Mouse (Mus musculus): ENCODE measurements around the gene Gm49510. TPM values are rescaled to one million over a fixed set of nuclear protein-coding genes. Genes with fewer than 3 reads are reported as not detected.

Gm49510 gene
- polyA plus RNA-seq, 1 experiment: 0.12 TPM

- no peak for TF ChIP-seq CTCF (IDR thresholded peaks at IDR 0.05; ENCODE audit: extremely low read depth, insufficient read depth, insufficient read length, insufficient replicate concordance)
- no peak for TF ChIP-seq POLR2A (IDR thresholded peaks at IDR 0.05; ENCODE audit: low read depth, low read length)
- WGBS: 1% methylated on average over 24 of the region's 24 CpGs
Observed at GRCm38 (mm10) chr15:78947657-78948056, 48.2 kb downstream of the Gm49510 start, which contains the start of gene Triobp. Gene Triobp (plus strand): TSS chr15:78947724.

GRCm38 (mm10) chr15:78948152-78948725, 48.8 kb downstream of the Gm49510 start:
- Histone ChIP-seq H3K4me3 (ENCODE audit: extremely low read depth, insufficient read depth, insufficient read length) (no peak overlapping the region), H3K36me3 (ENCODE audit: control insufficient read depth, insufficient read depth, low read length) (no peaks in the 10 kb centered on the region)
- 6% methylated on average over 11 of the region's 11 CpGs for WGBS

More at GRCm38 (mm10) chr15:78947657-78948056, 48.2 kb downstream of the Gm49510 start, which contains the start of gene Triobp:
- H3K36me3 ChIP-seq (ENCODE audit: control insufficient read depth, insufficient read depth, low read length): no peaks in the 10 kb centered on the region
- H3K4me3 ChIP-seq (ENCODE audit: extremely low read depth, insufficient read depth, insufficient read length): peak within 1 kb of the TSS; percentile 14; the same call in 1 of the 2 replicates
- H3K4me1 ChIP-seq (ENCODE audit: control insufficient read depth, insufficient read depth, insufficient read length): peaks cover 2% of the 10 kb centered on the region; the same call in 1 of the 2 replicates
- no peak within 1 kb of the TSS for H3K27ac ChIP-seq (ENCODE audit: insufficient read depth, low read length)
- H3K27me3 ChIP-seq (ENCODE audit: control insufficient read depth, insufficient read depth, low read length): no peaks in the 10 kb centered on the region
- DNase-seq (ENCODE audit: low read depth in 1 of 2, low spot score in 2 of 2): peak in 1 of 2 experiments; percentile 46

GRCm38 (mm10) chr15:78948883-78949282, 49.4 kb downstream of the Gm49510 start:
- H3K27ac ChIP-seq (ENCODE audit: insufficient read depth, low read length): no peak overlapping the region
- DNase-seq (ENCODE audit: low read depth in 1 of 2, low spot score in 2 of 2): no peak
- 95% methylated on average over 3 of the region's 3 CpGs for WGBS
- peaks cover 2% of the 10 kb centered on the region; the same call in 1 of the 2 replicates for H3K4me1 ChIP-seq (ENCODE audit: control insufficient read depth, insufficient read depth, insufficient read length)
- H3K27me3 ChIP-seq (ENCODE audit: control insufficient read depth, insufficient read depth, low read length): no peaks in the 10 kb centered on the region
- TF ChIP-seq POLR2A (IDR thresholded peaks at IDR 0.05; ENCODE audit: low read depth, low read length) (no peak), CTCF (IDR thresholded peaks at IDR 0.05; ENCODE audit: extremely low read depth, insufficient read depth, insufficient read length, insufficient replicate concordance) (no peak)
- no peak overlapping the region for H3K4me3 ChIP-seq (ENCODE audit: extremely low read depth, insufficient read depth, insufficient read length)
- no peaks in the 10 kb centered on the region for H3K36me3 ChIP-seq (ENCODE audit: control insufficient read depth, insufficient read depth, low read length)

More at GRCm38 (mm10) chr15:78948152-78948725, 48.8 kb downstream of the Gm49510 start:
- no peak for DNase-seq (ENCODE audit: low read depth in 1 of 2, low spot score in 2 of 2)
- TF ChIP-seq POLR2A (IDR thresholded peaks at IDR 0.05; ENCODE audit: low read depth, low read length) (no peak), CTCF (IDR thresholded peaks at IDR 0.05; ENCODE audit: extremely low read depth, insufficient read depth, insufficient read length, insufficient replicate concordance) (no peak)
- Histone ChIP-seq H3K27me3 (ENCODE audit: control insufficient read depth, insufficient read depth, low read length) (no peaks in the 10 kb centered on the region), H3K4me1 (ENCODE audit: control insufficient read depth, insufficient read depth, insufficient read length) (peaks cover 2% of the 10 kb centered on the region; the same call in 1 of the 2 replicates), H3K27ac (ENCODE audit: insufficient read depth, low read length) (no peak overlapping the region)

- H3K36me3 ChIP-seq (ENCODE audit: control insufficient read depth, insufficient read depth, low read length): no peaks in the 10 kb centered on the region
- no peak overlapping the region for H3K27ac ChIP-seq (ENCODE audit: insufficient read depth, low read length)
- no peak overlapping the region for H3K4me3 ChIP-seq (ENCODE audit: extremely low read depth, insufficient read depth, insufficient read length)
- no peaks in the 10 kb centered on the region for H3K27me3 ChIP-seq (ENCODE audit: control insufficient read depth, insufficient read depth, low read length)
- WGBS: 60% methylated on average over 3 of the region's 3 CpGs
- TF ChIP-seq CTCF (IDR thresholded peaks at IDR 0.05; ENCODE audit: extremely low read depth, insufficient read depth, insufficient read length, insufficient replicate concordance) (no peak), POLR2A (IDR thresholded peaks at IDR 0.05; ENCODE audit: low read depth, low read length) (no peak)
- DNase-seq (ENCODE audit: low read depth in 1 of 2, low spot score in 2 of 2): no peak
- no peaks in the 10 kb centered on the region for H3K4me1 ChIP-seq (ENCODE audit: control insufficient read depth, insufficient read depth, insufficient read length)
Observed at GRCm38 (mm10) chr15:78955663-78956062, 56.2 kb downstream of the Gm49510 start.

- Histone ChIP-seq H3K4me3 (ENCODE audit: extremely low read depth, insufficient read depth, insufficient read length) (no peak overlapping the region), H3K27ac (ENCODE audit: insufficient read depth, low read length) (no peak overlapping the region), H3K27me3 (ENCODE audit: control insufficient read depth, insufficient read depth, low read length) (no peaks in the 10 kb centered on the region), H3K36me3 (ENCODE audit: control insufficient read depth, insufficient read depth, low read length) (no peaks in the 10 kb centered on the region), H3K4me1 (ENCODE audit: control insufficient read depth, insufficient read depth, insufficient read length) (no peaks in the 10 kb centered on the region)
- DNase-seq (ENCODE audit: low read depth in 1 of 2, low spot score in 2 of 2): no peak
- 85% methylated on average over 4 of the region's 4 CpGs for WGBS
- TF ChIP-seq POLR2A (IDR thresholded peaks at IDR 0.05; ENCODE audit: low read depth, low read length): no peak
- TF ChIP-seq CTCF (IDR thresholded peaks at IDR 0.05; ENCODE audit: extremely low read depth, insufficient read depth, insufficient read length, insufficient replicate concordance): no peak
Observed at GRCm38 (mm10) chr15:78956351-78956750, 56.9 kb downstream of the Gm49510 start.

GRCm38 (mm10) chr15:78957021-78957420, 57.6 kb downstream of the Gm49510 start:
- no peak for DNase-seq (ENCODE audit: low read depth in 1 of 2, low spot score in 2 of 2)
- WGBS: 86% methylated on average over 15 of the region's 15 CpGs
- Histone ChIP-seq H3K27me3 (ENCODE audit: control insufficient read depth, insufficient read depth, low read length) (no peaks in the 10 kb centered on the region), H3K27ac (ENCODE audit: insufficient read depth, low read length) (no peak overlapping the region), H3K4me3 (ENCODE audit: extremely low read depth, insufficient read depth, insufficient read length) (no peak overlapping the region), H3K36me3 (ENCODE audit: control insufficient read depth, insufficient read depth, low read length) (no peaks in the 10 kb centered on the region), H3K4me1 (ENCODE audit: control insufficient read depth, insufficient read depth, insufficient read length) (no peaks in the 10 kb centered on the region)
- no peak for TF ChIP-seq CTCF (IDR thresholded peaks at IDR 0.05; ENCODE audit: extremely low read depth, insufficient read depth, insufficient read length, insufficient replicate concordance)
- TF ChIP-seq POLR2A (IDR thresholded peaks at IDR 0.05; ENCODE audit: low read depth, low read length): no peak

GRCm38 (mm10) chr15:78959537-78959936, 60.1 kb downstream of the Gm49510 start:
- no peaks in the 10 kb centered on the region for H3K27me3 ChIP-seq (ENCODE audit: control insufficient read depth, insufficient read depth, low read length)
- WGBS: 85% methylated on average over 11 of the region's 11 CpGs
- no peak overlapping the region for H3K4me3 ChIP-seq (ENCODE audit: extremely low read depth, insufficient read depth, insufficient read length)
- no peak overlapping the region for H3K27ac ChIP-seq (ENCODE audit: insufficient read depth, low read length)
- no peaks in the 10 kb centered on the region for H3K4me1 ChIP-seq (ENCODE audit: control insufficient read depth, insufficient read depth, insufficient read length)
- no peak for DNase-seq (ENCODE audit: low read depth in 1 of 2, low spot score in 2 of 2)
- H3K36me3 ChIP-seq (ENCODE audit: control insufficient read depth, insufficient read depth, low read length): no peaks in the 10 kb centered on the region
- TF ChIP-seq CTCF (IDR thresholded peaks at IDR 0.05; ENCODE audit: extremely low read depth, insufficient read depth, insufficient read length, insufficient replicate concordance): no peak
- no peak for TF ChIP-seq POLR2A (IDR thresholded peaks at IDR 0.05; ENCODE audit: low read depth, low read length)

All from spleen, adult 2 months (tissue).